ENCODE assay signal across 13 mouse cellular contexts in genomic region chr1:135536326-135536725, GRCm38 (mm10).
A peak's percentile ranks its signal among the peaks of the same experiment; 100 is the strongest.
DNase-seq lines count a peak whose midpoint lies in the region; ATAC-seq lines count a peak whose summit lies in the region.
"Had no signal": no experiment of that assay in that cellular context is flagged by ENCODE, and none has a peak within 500 bp of the region (broad histone marks: within the 10 kb centered on the region; RNA-seq: fewer than 3 reads in every experiment).

No protein-coding gene starts in this region.

- ATAC-seq in lung, embryonic 15.5 days (ENCODE audit: borderline replicate concordance, extremely low read depth, low FRiP score, low TSS enrichment), result no peak
- ATAC-seq in heart, embryonic 15.5 days (replicated peaks; ENCODE audit: insufficient number of reproducible peaks, insufficient read depth, low FRiP score, low read depth), result no peak; the same call in 1 of the 2 replicates
- 0 out of 2 replicates have a peak, but pooled peaks have one; percentile 14 for ATAC-seq in stomach, embryonic 15.5 days (ENCODE audit: insufficient read depth, low FRiP score, low read depth)
- ATAC-seq in hindbrain, embryonic 11.5 days (ENCODE audit: low FRiP score), result no peak
- ATAC-seq: hindbrain, postnatal 0 days; liver, postnatal 0 days had no signal

- H3K9ac ChIP-seq in lung, embryonic 15.5 days, result no peak overlapping the region
- no peak overlapping the region for H3K9ac ChIP-seq in heart, embryonic 15.5 days
- no peak overlapping the region for H3K9ac ChIP-seq in stomach, embryonic 15.5 days
- H3K9ac ChIP-seq in hindbrain, embryonic 11.5 days (ENCODE audit: low read depth, low read length), result no peak overlapping the region
- H3K9ac ChIP-seq: forebrain, embryonic 12.5 days; liver, postnatal 0 days had no signal

- no peak overlapping the region for H3K4me3 ChIP-seq in lung, embryonic 15.5 days
- no peak overlapping the region for H3K4me3 ChIP-seq in heart, embryonic 15.5 days
- H3K4me3 ChIP-seq in stomach, embryonic 15.5 days (replicated peaks), result no peak overlapping the region
- no peak overlapping the region for H3K4me3 ChIP-seq in hindbrain, embryonic 11.5 days (ENCODE audit: low read depth, low read length)
- H3K4me3 ChIP-seq: forebrain, embryonic 12.5 days; left cerebral cortex, adult 2 months had no signal

- no peaks in the 10 kb centered on the region for H3K9me3 ChIP-seq in lung, embryonic 15.5 days
- no peaks in the 10 kb centered on the region for H3K9me3 ChIP-seq in heart, embryonic 15.5 days (replicated peaks)
- H3K9me3 ChIP-seq in stomach, embryonic 15.5 days, result no peaks in the 10 kb centered on the region
- H3K9me3 ChIP-seq in hindbrain, embryonic 11.5 days (ENCODE audit: control insufficient read depth, low read length), result no peaks in the 10 kb centered on the region
- H3K9me3 ChIP-seq: forebrain, embryonic 12.5 days; G1E had no signal

- H3K4me2 ChIP-seq in lung, embryonic 15.5 days, result no peak overlapping the region
- no peak overlapping the region for H3K4me2 ChIP-seq in heart, embryonic 15.5 days
- no peak overlapping the region for H3K4me2 ChIP-seq in stomach, embryonic 15.5 days
- no peak overlapping the region for H3K4me2 ChIP-seq in hindbrain, embryonic 11.5 days (replicated peaks; ENCODE audit: low read depth, low read length)
- H3K4me2 ChIP-seq: forebrain, embryonic 12.5 days had no signal

- H3K27me3 ChIP-seq in lung, embryonic 15.5 days, result no peaks in the 10 kb centered on the region
- H3K27me3 ChIP-seq in heart, embryonic 15.5 days, result no peaks in the 10 kb centered on the region
- no peaks in the 10 kb centered on the region for H3K27me3 ChIP-seq in stomach, embryonic 15.5 days (replicated peaks)
- no peaks in the 10 kb centered on the region for H3K27me3 ChIP-seq in hindbrain, embryonic 11.5 days (ENCODE audit: control insufficient read depth, insufficient read depth, low read length)
- H3K27me3 ChIP-seq: forebrain, embryonic 12.5 days had no signal

- 40% methylated on average over 2 of the region's 2 CpGs for WGBS in lung, embryonic 15.5 days
- WGBS in heart, embryonic 15.5 days, result 31% methylated on average over 2 of the region's 2 CpGs
- WGBS in stomach, embryonic 15.5 days, result 44% methylated on average over 2 of the region's 2 CpGs
- WGBS in hindbrain, embryonic 11.5 days, result 85% methylated on average over 2 of the region's 2 CpGs

- H3K4me1 ChIP-seq in lung, embryonic 15.5 days, result peaks cover 52% of the 10 kb centered on the region
- peaks cover 51% of the 10 kb centered on the region for H3K4me1 ChIP-seq in heart, embryonic 15.5 days (replicated peaks)
- H3K4me1 ChIP-seq in stomach, embryonic 15.5 days, result peaks cover 29% of the 10 kb centered on the region
- no peaks in the 10 kb centered on the region for H3K4me1 ChIP-seq in hindbrain, embryonic 11.5 days (replicated peaks; ENCODE audit: control insufficient read depth, insufficient read depth, low read length)

- DNase-seq in lung, postnatal 25 days (ENCODE audit: low spot score), result no peak
- DNase-seq in brain, adult 2 months (ENCODE audit: low read depth, low spot score), result peak; percentile 80
- no peak for DNase-seq in spleen, adult 12 weeks (ENCODE audit: low spot score)
- DNase-seq in hindbrain, embryonic 11.5 days (ENCODE audit: low spot score), result no peak
- DNase-seq: adrenal gland, postnatal 25 days; liver, postnatal 0 days had no signal

- H3K36me3 ChIP-seq in lung, embryonic 15.5 days, result no peaks in the 10 kb centered on the region
- H3K36me3 ChIP-seq in heart, embryonic 15.5 days, result no peaks in the 10 kb centered on the region; the same call in 1 of the 2 replicates
- no peaks in the 10 kb centered on the region for H3K36me3 ChIP-seq in stomach, embryonic 15.5 days
- H3K36me3 ChIP-seq in hindbrain, embryonic 11.5 days (ENCODE audit: control insufficient read depth, insufficient read depth, low read length), result no peaks in the 10 kb centered on the region
- H3K36me3 ChIP-seq: G1E had no signal

- peak overlapping the region; percentile 64 for H3K27ac ChIP-seq in lung, embryonic 15.5 days
- peak overlapping the region; percentile 58; the same call in 1 of the 2 replicates for H3K27ac ChIP-seq in heart, embryonic 15.5 days
- peak overlapping the region; percentile 65; the same call in 1 of the 2 replicates for H3K27ac ChIP-seq in stomach, embryonic 15.5 days
- no peak overlapping the region; the same call in 1 of the 2 replicates for H3K27ac ChIP-seq in hindbrain, embryonic 11.5 days (ENCODE audit: low read depth, low read length)
- H3K27ac ChIP-seq: forebrain, embryonic 12.5 days; hindbrain, postnatal 0 days had no signal
